Mouse (Mus musculus): ENCODE data around the gene Tbx6. TPM values are rescaled to one million over a fixed set of nuclear protein-coding genes. Genes with fewer than 3 reads are reported as not detected.
A peak's percentile ranks its signal among the peaks of the same experiment; 100 is the strongest.

Gene Tbx6
- polyA plus RNA-seq, 1 experiment = 3.0 TPM

GRCm38 (mm10) chr7:126798127-126799049 is 17.1 kb downstream of the Tbx6 start:
- TF ChIP-seq GATA1 (IDR thresholded peaks at IDR 0.05; ENCODE audit: borderline replicate concordance, low read length) (no peak), FLI1 (IDR thresholded peaks at IDR 0.05; ENCODE audit: low read length) (no peak)
- peak overlapping the region; percentile 96 for H3K4me3 ChIP-seq (replicated peaks)
- H3K36me3 ChIP-seq (replicated peaks; ENCODE audit: low read length) = peaks cover 62% of the 10 kb centered on the region
- no peaks in the 10 kb centered on the region for H3K27me3 ChIP-seq (replicated peaks)
- H3K9me3 ChIP-seq = no peaks in the 10 kb centered on the region
- H3K4me1 ChIP-seq = peaks cover 84% of the 10 kb centered on the region

DNA sequence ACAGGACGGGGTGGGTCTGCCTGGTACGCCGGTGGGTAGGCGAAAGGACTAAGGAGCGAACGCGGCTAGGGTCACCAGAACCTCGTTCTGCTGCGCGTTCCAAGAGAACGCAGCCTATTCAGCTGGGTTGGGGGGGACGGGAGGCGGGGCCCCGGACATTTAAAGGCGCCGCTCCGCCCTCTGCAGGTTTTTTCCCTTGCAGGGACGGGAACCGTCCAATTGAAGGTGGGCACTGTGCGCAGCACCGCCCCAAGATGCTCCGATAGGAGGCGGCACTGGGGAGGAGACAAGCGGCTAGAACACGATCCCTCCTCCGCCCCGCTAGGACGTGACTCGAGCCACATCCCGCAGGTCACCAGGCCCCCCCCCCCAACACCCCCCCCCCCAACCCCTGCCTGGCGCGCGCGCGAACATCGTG is 17.8 kb downstream of the Tbx6 start:
- peak overlapping the region; percentile 96 for H3K4me3 ChIP-seq (replicated peaks)
- peaks cover 55% of the 10 kb centered on the region for H3K36me3 ChIP-seq (replicated peaks; ENCODE audit: low read length)
- TF ChIP-seq FLI1 (IDR thresholded peaks at IDR 0.05; ENCODE audit: low read length) (no peak), GATA1 (IDR thresholded peaks at IDR 0.05; ENCODE audit: borderline replicate concordance, low read length) (0 out of 3 replicates have a peak, but pooled peaks have one; percentile 51)
- H3K9me3 ChIP-seq = no peaks in the 10 kb centered on the region
- H3K4me1 ChIP-seq = peaks cover 84% of the 10 kb centered on the region
- H3K27me3 ChIP-seq (replicated peaks) = no peaks in the 10 kb centered on the region

GRCm38 (mm10) chr7:126799468-126800268 is 18.4 kb downstream of the Tbx6 start:
- TF ChIP-seq GATA1 (IDR thresholded peaks at IDR 0.05; ENCODE audit: borderline replicate concordance, low read length) (no peak), FLI1 (IDR thresholded peaks at IDR 0.05; ENCODE audit: low read length) (no peak)
- Histone ChIP-seq H3K9me3 (no peaks in the 10 kb centered on the region), H3K4me3 (replicated peaks) (peak overlapping the region; percentile 96), H3K27me3 (replicated peaks) (no peaks in the 10 kb centered on the region), H3K36me3 (replicated peaks; ENCODE audit: low read length) (peaks cover 53% of the 10 kb centered on the region), H3K4me1 (peaks cover 84% of the 10 kb centered on the region)

DNA sequence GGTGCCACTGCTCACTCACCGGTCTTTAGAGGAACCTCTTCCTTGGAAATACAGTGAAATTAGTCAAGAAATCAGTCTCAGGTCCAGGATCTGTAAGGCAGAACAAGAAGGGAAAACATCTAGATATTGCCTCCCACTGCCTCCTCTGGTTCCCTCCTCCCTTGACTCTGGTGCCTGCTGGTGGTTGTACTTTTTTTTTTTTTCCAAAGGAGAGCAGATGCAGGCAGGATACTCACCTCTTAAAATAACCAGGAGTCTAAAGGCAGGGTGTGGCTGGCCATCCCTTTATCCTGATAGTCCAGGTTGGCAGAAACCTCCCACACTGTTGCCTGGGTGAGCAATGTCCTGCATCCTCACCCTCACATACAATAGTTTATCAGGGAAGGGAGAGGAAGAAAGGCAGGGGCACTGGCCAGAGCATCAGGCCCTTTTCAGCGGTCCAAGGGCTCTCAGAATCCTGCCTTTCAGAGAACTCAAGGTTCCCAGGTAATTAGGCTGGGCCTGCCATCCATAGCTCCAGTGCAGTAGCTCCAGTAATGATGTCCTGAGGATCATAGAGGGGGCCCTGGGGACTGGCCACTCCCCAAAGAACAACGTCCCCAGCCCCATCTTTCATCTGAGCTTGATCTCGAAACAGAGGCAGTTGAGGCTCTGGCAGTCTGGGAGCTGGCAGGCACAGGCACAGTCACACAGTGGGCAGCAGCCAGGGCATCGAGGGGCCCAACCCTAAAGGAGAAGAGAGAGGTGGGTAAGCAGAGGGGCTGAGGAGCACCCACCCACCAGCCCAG is 19.2 kb downstream of the Tbx6 start:
- TF ChIP-seq GATA1 (IDR thresholded peaks at IDR 0.05; ENCODE audit: borderline replicate concordance, low read length) (no peak), FLI1 (IDR thresholded peaks at IDR 0.05; ENCODE audit: low read length) (no peak)
- H3K9me3 ChIP-seq = no peaks in the 10 kb centered on the region
- H3K4me3 ChIP-seq (replicated peaks) = peak overlapping the region; percentile 96
- peaks cover 48% of the 10 kb centered on the region for H3K36me3 ChIP-seq (replicated peaks; ENCODE audit: low read length)
- peaks cover 84% of the 10 kb centered on the region for H3K4me1 ChIP-seq
- H3K27me3 ChIP-seq (replicated peaks) = no peaks in the 10 kb centered on the region

DNA sequence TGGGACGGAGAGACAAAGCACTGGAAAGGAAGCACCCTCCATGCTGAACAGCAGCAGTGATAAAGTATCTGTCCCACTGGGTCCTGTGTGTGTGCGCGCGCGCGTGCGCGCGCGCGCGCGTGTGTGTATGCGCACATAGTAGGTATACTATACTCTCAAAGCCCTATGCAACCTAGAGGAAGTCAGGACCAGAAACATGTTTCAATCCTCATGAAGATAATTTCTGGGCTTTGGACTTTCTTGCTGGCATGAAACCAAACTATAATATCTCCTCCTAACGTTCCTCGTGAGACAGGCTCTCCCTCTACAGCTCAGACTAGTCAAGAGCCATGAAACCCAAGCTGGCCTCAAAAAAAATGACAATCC is 19.8 kb downstream of the Tbx6 start:
- TF ChIP-seq GATA1 (IDR thresholded peaks at IDR 0.05; ENCODE audit: borderline replicate concordance, low read length) (no peak), FLI1 (IDR thresholded peaks at IDR 0.05; ENCODE audit: low read length) (no peak)
- Histone ChIP-seq H3K4me3 (replicated peaks) (peak overlapping the region; percentile 96), H3K9me3 (no peaks in the 10 kb centered on the region), H3K27me3 (replicated peaks) (no peaks in the 10 kb centered on the region), H3K4me1 (peaks cover 80% of the 10 kb centered on the region), H3K36me3 (replicated peaks; ENCODE audit: low read length) (peaks cover 44% of the 10 kb centered on the region)

DNA sequence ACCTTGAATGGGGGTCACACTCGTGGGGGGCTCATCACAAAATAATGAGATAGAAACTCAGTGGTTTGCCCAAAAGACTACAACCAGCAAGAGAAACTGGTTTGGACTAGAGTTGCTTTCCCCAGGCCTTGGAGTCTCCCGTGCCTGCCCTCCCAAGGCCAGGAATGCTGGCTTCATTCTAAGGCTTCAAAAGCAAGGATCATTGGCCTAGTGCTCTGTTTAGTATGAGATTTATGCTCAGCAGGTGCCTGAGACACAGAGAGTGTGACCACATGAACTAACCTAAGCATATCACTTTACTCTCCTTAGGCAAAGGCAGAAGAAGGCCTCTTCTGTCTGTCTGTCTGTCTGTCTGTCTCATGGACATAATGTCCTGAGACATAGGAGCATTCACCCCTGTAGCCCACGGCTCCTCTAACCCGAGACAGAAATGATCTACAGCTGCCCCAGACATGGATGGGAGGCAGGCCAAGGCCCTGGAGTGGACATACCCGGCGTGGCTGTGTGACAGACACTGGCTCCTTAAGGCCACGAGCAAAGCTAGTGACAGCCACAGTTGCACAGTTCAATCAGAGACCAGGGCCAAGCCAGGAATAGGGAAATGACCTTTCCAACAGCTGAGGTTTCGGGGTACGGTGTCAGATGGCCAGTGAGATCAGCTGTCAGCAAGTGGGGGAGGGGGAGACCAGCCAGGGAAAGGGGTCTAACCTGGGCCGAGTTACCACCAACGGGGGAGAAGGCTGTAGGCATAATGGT is 21.0 kb downstream of the Tbx6 start:
- TF ChIP-seq GATA1 (IDR thresholded peaks at IDR 0.05; ENCODE audit: borderline replicate concordance, low read length) (no peak), FLI1 (IDR thresholded peaks at IDR 0.05; ENCODE audit: low read length) (no peak)
- peaks cover 40% of the 10 kb centered on the region for H3K36me3 ChIP-seq (replicated peaks; ENCODE audit: low read length)
- no peaks in the 10 kb centered on the region for H3K27me3 ChIP-seq (replicated peaks)
- peaks cover 72% of the 10 kb centered on the region for H3K4me1 ChIP-seq
- peak overlapping the region; percentile 1 for H3K4me3 ChIP-seq (replicated peaks)
- no peaks in the 10 kb centered on the region for H3K9me3 ChIP-seq

- H3K27me3 ChIP-seq (replicated peaks) = no peaks in the 10 kb centered on the region
- no peaks in the 10 kb centered on the region for H3K9me3 ChIP-seq
- peaks cover 76% of the 10 kb centered on the region for H3K4me1 ChIP-seq
- H3K4me3 ChIP-seq (replicated peaks) = peak overlapping the region; percentile 72
- TF ChIP-seq GATA1 (IDR thresholded peaks at IDR 0.05; ENCODE audit: borderline replicate concordance, low read length) = no peak
- TF ChIP-seq FLI1 (IDR thresholded peaks at IDR 0.05; ENCODE audit: low read length) = no peak
- H3K36me3 ChIP-seq (replicated peaks; ENCODE audit: low read length) = peaks cover 34% of the 10 kb centered on the region
Observed at GRCm38 (mm10) chr7:126803181-126803580, 21.9 kb downstream of the Tbx6 start.

DNA sequence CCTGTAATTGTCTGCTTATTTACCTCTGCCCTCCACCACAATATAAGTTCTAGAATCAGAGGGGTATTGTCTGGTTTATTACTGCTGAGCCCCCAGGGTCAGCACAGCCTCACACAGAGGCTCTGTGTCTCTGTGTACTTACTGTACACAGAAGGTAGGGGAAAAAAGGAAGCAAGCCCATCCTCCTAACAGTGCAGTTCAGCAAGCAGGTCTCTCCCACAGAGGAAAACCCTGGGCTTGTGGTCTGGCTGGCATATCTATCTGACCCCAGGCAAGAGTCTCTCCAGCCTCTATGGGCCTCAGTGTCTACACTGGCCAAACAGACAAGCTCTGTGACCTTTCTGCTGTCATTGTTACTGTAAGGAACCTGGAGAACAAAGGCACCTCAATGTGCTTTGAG is 22.5 kb downstream of the Tbx6 start:
- H3K27me3 ChIP-seq (replicated peaks) = no peaks in the 10 kb centered on the region
- H3K4me3 ChIP-seq (replicated peaks) = peak overlapping the region; percentile 60
- TF ChIP-seq FLI1 (IDR thresholded peaks at IDR 0.05; ENCODE audit: low read length) = no peak
- no peak for TF ChIP-seq GATA1 (IDR thresholded peaks at IDR 0.05; ENCODE audit: borderline replicate concordance, low read length)
- H3K9me3 ChIP-seq = no peaks in the 10 kb centered on the region
- peaks cover 82% of the 10 kb centered on the region for H3K4me1 ChIP-seq
- peaks cover 32% of the 10 kb centered on the region for H3K36me3 ChIP-seq (replicated peaks; ENCODE audit: low read length)

DNA sequence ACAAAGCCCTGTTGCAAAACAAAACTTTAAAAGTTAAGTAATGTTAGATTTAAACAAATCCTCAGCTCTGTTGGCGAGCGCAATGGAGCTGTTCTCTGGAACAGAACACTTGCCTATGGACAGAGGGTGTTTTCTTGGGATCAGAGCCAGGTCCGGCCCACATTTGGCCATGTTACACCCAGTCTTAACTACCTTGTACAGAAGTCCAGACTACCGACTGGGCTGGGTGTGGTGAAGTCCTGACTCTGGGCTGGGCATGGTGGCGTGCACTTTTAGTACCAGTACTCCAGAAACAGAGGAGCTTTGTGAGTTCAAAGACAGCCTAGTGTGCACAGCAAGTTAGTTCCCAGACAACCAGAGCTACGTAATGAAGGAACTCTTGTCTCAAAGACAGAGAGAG is 25.7 kb downstream of the Tbx6 start:
- Histone ChIP-seq H3K27me3 (replicated peaks) (peaks cover 2% of the 10 kb centered on the region), H3K9me3 (peaks cover 5% of the 10 kb centered on the region), H3K4me1 (peaks cover 69% of the 10 kb centered on the region), H3K4me3 (replicated peaks) (no peak overlapping the region), H3K36me3 (replicated peaks; ENCODE audit: low read length) (peaks cover 26% of the 10 kb centered on the region)
- TF ChIP-seq FLI1 (IDR thresholded peaks at IDR 0.05; ENCODE audit: low read length) = no peak
- no peak for TF ChIP-seq GATA1 (IDR thresholded peaks at IDR 0.05; ENCODE audit: borderline replicate concordance, low read length)

Data from megakaryocyte, embryonic 14.5 days (primary cell).